Mouse (Mus musculus) stomach, postnatal 0 days (tissue): Measurements from ENCODE around the gene Polr3b. TPM values are rescaled to one million over a fixed set of nuclear protein-coding genes. Genes with fewer than 3 reads are reported as not detected.
A peak's percentile ranks its signal among the peaks of the same experiment; 100 is the strongest.

ENCODE experiments used
- ATAC-seq: fragments of 200-750 bp; cut with Nextera tagmentation; 2 replicates; pipeline ENCODE4 v1.8.0; 2017; ENCODE audit not compliant: low FRiP score, low TSS enrichment
- DNase-seq: peaks from one replicate; pipeline ENCODE4 v3.0.0-alpha.2; 2016; ENCODE audit warnings: low spot score
- H3K27ac ChIP-seq: fragments of 300-500 bp; sonication (generic); replicated peaks from 2 replicates; pipeline ENCODE4 v1.5.1; 2014; ENCODE audit warnings: mild to moderate bottlenecking, control low read depth
- H3K27me3 ChIP-seq: fragments of 300-500 bp; sonication (generic); 2 replicates; pipeline ENCODE4 v1.6.1; 2014; ENCODE audit warnings: low read length; ENCODE audit not compliant: control insufficient read depth, insufficient read depth
- H3K36me3 ChIP-seq: fragments of 300-500 bp; sonication (generic); 2 replicates; pipeline ENCODE4 v1.6.1; 2014; ENCODE audit warnings: low read length, mixed read lengths; ENCODE audit not compliant: control insufficient read depth, insufficient read depth
- H3K4me1 ChIP-seq: fragments of 300-500 bp; sonication (generic); replicated peaks from 2 replicates; pipeline ENCODE4 v1.6.1; 2014; ENCODE audit warnings: antibody characterized with exemption; ENCODE audit not compliant: control insufficient read depth, insufficient read depth
- H3K4me2 ChIP-seq: fragments of 300-500 bp; sonication (generic); replicated peaks from 2 replicates; pipeline ENCODE4 v1.6.1; 2014; ENCODE audit warnings: low read depth, mild to moderate bottlenecking, control low read depth, moderate library complexity
- H3K4me3 ChIP-seq: fragments of 300-500 bp; sonication (generic); 2 replicates; pipeline ENCODE4 v1.5.1; 2014; ENCODE audit warnings: low read depth, low read length, control low read depth
- H3K9ac ChIP-seq: fragments of 300-500 bp; sonication (generic); 2 replicates; pipeline ENCODE4 v1.6.1; 2014; ENCODE audit warnings: mild to moderate bottlenecking, low read length, control low read depth, mixed read lengths
- H3K9me3 ChIP-seq: fragments of 300-500 bp; sonication (generic); 2 replicates; pipeline ENCODE4 v1.6.1; 2016; ENCODE audit warnings: low read length; ENCODE audit not compliant: control insufficient read depth
- CTCF ChIP-seq: IDR thresholded peaks from 2 replicates; pipeline ENCODE4 v1.5.1; 2016; ENCODE audit warnings: antibody characterized with exemption, low read depth, mild to moderate bottlenecking, moderate library complexity
- EP300 ChIP-seq: optimal IDR thresholded peaks from 2 replicates; pipeline ENCODE3; 2016; ENCODE audit warnings: antibody characterized with exemption
- WGBS: fragments of 180-500 bp; shearing (Covaris S2); extraction: QIAGEN DNeasy Blood & Tissue Kit; methylation state at CpG from one replicate; pipeline ENCODE4 v1.1.7; 2014; 5-methylcytosine and 5-hydroxymethylcytosine counted together
- polyA plus RNA-seq: library from polyadenylated mRNA; unstranded; fragments of >200 nt; fragmentation: Nextera tagmentation; extraction: Ambion mirVana; gene quantifications from 2 replicates; pipeline ENCODE4 v1.2.1, GENCODE M21; 2015

Gene Polr3b
- polyA plus RNA-seq, 1 experiment from 2014 or later, result 4.9 TPM

- H3K36me3 ChIP-seq, result peaks cover 8% of the 10 kb centered on the region; the same call in 1 of the 2 replicates
- no peak overlapping the region for H3K9ac ChIP-seq
- DNase-seq (no peak), ATAC-seq (no peak)
- no peaks in the 10 kb centered on the region for H3K9me3 ChIP-seq
- H3K27ac ChIP-seq, result no peak overlapping the region
- 46% methylated on average over 4 of the region's 4 CpGs for WGBS
- no peaks in the 10 kb centered on the region for H3K27me3 ChIP-seq
- H3K4me3 ChIP-seq, result no peak overlapping the region
- no peaks in the 10 kb centered on the region for H3K4me1 ChIP-seq
- TF ChIP-seq EP300, result no peak
- TF ChIP-seq CTCF, result no peak
- no peak overlapping the region for H3K4me2 ChIP-seq
These were observed 17.6 kb downstream of the Polr3b start for GRCm38 (mm10) chr10:84639525-84640287.

- Histone ChIP-seq H3K4me3 (no peak overlapping the region), H3K4me2 (no peak overlapping the region), H3K36me3 (peaks cover 3% of the 10 kb centered on the region; the same call in 1 of the 2 replicates), H3K4me1 (no peaks in the 10 kb centered on the region), H3K27me3 (no peaks in the 10 kb centered on the region), H3K27ac (no peak overlapping the region), H3K9ac (no peak overlapping the region), H3K9me3 (no peaks in the 10 kb centered on the region)
- no peak for DNase-seq
- TF ChIP-seq EP300 (no peak), CTCF (no peak)
- WGBS, result 91% methylated on average over 7 of the region's 7 CpGs
- no peak for ATAC-seq
These were observed 18.8 kb downstream of the Polr3b start for GRCm38 (mm10) chr10:84640861-84641260.

DNA sequence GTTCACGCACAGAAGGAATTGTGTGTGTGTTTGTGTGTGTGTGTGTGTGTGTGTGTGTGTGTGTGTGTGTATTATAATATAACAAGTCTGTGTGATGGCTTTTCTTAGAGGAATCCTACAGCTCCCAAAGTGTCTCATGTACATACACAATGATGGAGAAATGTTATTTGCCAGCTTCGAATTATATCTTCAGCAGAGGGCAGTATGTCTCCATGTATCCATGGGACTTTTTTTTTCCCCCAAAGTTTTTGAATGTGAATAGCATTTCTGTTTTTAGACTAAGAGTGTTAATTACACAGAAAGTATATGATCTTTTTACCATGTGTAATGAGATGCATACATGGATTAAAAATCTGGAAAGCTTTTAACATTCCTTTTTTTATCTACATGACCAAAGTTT, 19.5 kb downstream of the Polr3b start:
- H3K4me3 ChIP-seq, result no peak overlapping the region
- WGBS, result 60% methylated on average over 2 of the region's 2 CpGs
- no peak overlapping the region for H3K27ac ChIP-seq
- peak; percentile 66 for TF ChIP-seq CTCF
- no peak for TF ChIP-seq EP300
- peaks cover 3% of the 10 kb centered on the region; the same call in 1 of the 2 replicates for H3K36me3 ChIP-seq
- no peaks in the 10 kb centered on the region for H3K4me1 ChIP-seq
- DNase-seq (no peak), ATAC-seq (no peak)
- no peaks in the 10 kb centered on the region for H3K9me3 ChIP-seq
- no peak overlapping the region for H3K4me2 ChIP-seq
- no peak overlapping the region for H3K9ac ChIP-seq
- no peaks in the 10 kb centered on the region for H3K27me3 ChIP-seq

GRCm38 (mm10) chr10:84645940-84646339, 23.8 kb downstream of the Polr3b start:
- no peaks in the 10 kb centered on the region for H3K4me1 ChIP-seq
- ATAC-seq (no peak), DNase-seq (no peak)
- no peak overlapping the region for H3K4me2 ChIP-seq
- no peaks in the 10 kb centered on the region for H3K9me3 ChIP-seq
- TF ChIP-seq EP300, result no peak
- no peak for TF ChIP-seq CTCF
- H3K9ac ChIP-seq, result no peak overlapping the region
- WGBS, result 67% methylated on average over 8 of the region's 8 CpGs
- H3K27ac ChIP-seq, result no peak overlapping the region
- H3K27me3 ChIP-seq, result no peaks in the 10 kb centered on the region
- H3K36me3 ChIP-seq, result 0 out of 2 replicates have a peak, but pooled peaks cover 3% of the 10 kb centered on the region
- H3K4me3 ChIP-seq, result no peak overlapping the region

DNA sequence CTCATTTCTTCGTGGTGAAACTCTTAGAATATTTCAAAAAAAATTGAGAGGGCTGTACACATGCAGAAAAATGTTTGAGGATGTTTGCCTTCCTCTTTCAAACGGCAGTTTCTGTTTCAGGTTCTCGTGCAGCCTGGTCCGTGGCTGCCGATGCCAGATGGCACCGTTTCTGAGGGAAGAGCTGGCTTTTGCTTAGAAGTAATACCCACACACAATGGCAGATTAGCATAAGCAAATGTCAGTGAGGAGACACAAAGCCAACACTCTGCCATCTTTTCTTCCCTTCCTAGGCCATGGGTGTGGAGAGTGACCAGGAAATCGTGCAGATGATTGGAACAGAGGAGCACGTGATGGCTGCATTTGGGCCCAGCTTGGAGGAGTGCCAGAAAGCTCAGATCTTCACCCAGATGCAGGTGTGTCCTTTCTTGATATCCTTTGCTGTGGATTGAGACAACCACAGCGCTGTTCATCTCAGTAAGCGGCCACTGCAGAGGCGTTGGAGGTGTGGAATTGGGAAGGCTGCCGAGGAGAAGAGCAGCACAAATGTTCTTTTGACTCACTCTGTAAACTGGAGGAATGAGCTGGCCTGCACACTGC, 24.5 kb downstream of the Polr3b start:
- H3K9me3 ChIP-seq, result no peaks in the 10 kb centered on the region
- H3K27me3 ChIP-seq, result no peaks in the 10 kb centered on the region
- ATAC-seq (no peak), DNase-seq (no peak)
- no peak overlapping the region for H3K4me2 ChIP-seq
- H3K4me1 ChIP-seq, result no peaks in the 10 kb centered on the region
- no peak for TF ChIP-seq CTCF
- no peak for TF ChIP-seq EP300
- no peak overlapping the region for H3K9ac ChIP-seq
- no peak overlapping the region for H3K27ac ChIP-seq
- 77% methylated on average over 12 of the region's 12 CpGs for WGBS
- 0 out of 2 replicates have a peak, but pooled peaks cover 3% of the 10 kb centered on the region for H3K36me3 ChIP-seq
- no peak overlapping the region for H3K4me3 ChIP-seq

DNA sequence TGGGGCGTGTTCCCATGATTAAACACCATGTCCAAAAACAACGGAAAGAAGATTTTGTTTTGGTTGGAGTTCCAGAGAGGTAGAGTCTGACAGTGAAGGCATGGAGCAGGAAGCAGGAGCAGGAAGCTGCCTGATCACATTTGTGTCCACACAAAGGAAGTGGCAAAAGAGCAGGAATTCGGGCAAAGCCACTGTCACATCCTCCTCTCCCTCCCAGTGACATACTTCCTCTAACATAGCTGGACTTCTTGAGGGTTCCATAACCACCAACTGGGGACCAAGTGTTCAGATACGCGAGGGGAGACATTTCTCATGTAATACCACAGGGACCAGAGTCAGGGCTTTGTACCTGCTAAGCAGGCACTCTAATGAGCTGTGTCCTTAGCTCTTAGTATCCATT, 25.2 kb downstream of the Polr3b start:
- Histone ChIP-seq H3K27me3 (no peaks in the 10 kb centered on the region), H3K27ac (no peak overlapping the region), H3K4me2 (no peak overlapping the region), H3K9me3 (no peaks in the 10 kb centered on the region), H3K36me3 (0 out of 2 replicates have a peak, but pooled peaks cover 3% of the 10 kb centered on the region), H3K4me3 (no peak overlapping the region), H3K4me1 (no peaks in the 10 kb centered on the region), H3K9ac (no peak overlapping the region)
- no peak for ATAC-seq
- no peak for DNase-seq
- no peak for TF ChIP-seq EP300
- WGBS, result 88% methylated on average over 5 of the region's 5 CpGs
